Mouse (Mus musculus) right cerebral cortex, postnatal 25 days (tissue): Measurements from ENCODE around the gene Recql.

Source experiments
- DNase-seq: peaks from one replicate; pipeline ENCODE4 v3.0.0; 2022

The Recql gene

GRCm38 (mm10) chr6:142387011-142387754, at the start of gene Recql, which contains the start of gene Golt1b:
Gene Recql, minus strand, starts transcription at chr6:142387087.
Gene Golt1b, plus strand, starts transcription at chr6:142387221.
- peak; percentile 100 for DNase-seq

GRCm38 (mm10) chr6:142429072-142429471, 42.2 kb upstream of the Recql start:
- DNase-seq: no peak

GRCm38 (mm10) chr6:142424976-142425375, 38.1 kb upstream of the Recql start:
- DNase-seq: no peak

DNA sequence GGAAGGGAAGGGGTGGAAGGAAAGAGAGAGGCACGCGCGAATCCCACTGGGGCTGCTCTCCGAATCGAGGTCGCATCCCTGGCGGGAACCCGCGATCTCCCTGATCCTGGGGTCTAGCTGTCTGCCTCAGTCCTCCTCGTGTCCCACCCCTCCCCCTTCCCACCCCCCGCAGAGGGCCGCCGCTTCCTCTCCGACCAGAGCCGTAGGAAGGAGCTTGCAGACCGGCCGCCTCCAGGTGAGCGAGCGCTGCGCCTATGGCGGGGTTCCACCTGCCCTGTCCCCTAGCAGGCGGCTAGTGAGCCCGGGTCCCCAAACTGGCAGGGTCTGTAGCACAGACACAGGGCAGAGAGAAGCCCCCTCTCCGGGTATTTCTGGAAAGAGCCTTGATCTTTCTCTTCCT, 27.7 kb upstream of the Recql start:
- DNase-seq: no peak

DNA sequence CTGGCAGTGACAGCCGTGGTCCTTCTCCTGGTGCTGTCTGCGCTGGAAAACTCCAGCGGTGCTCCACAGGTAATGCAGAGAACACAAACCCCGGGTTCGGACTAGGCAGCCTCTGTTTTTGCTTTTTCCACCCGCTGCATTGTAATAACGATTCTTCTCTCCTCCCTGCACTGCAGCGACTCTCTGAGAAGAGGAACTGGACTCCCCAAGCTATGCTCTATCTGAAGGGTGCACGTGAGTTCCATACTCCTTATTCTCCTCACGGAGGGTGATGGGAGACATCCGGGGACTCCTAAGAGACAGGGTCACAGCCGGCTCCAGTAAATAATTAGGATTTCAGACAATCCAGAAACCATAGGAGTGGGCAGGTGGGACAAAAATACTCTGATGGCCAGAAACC, 27.0 kb upstream of the Recql start:
- DNase-seq: no peak

DNA sequence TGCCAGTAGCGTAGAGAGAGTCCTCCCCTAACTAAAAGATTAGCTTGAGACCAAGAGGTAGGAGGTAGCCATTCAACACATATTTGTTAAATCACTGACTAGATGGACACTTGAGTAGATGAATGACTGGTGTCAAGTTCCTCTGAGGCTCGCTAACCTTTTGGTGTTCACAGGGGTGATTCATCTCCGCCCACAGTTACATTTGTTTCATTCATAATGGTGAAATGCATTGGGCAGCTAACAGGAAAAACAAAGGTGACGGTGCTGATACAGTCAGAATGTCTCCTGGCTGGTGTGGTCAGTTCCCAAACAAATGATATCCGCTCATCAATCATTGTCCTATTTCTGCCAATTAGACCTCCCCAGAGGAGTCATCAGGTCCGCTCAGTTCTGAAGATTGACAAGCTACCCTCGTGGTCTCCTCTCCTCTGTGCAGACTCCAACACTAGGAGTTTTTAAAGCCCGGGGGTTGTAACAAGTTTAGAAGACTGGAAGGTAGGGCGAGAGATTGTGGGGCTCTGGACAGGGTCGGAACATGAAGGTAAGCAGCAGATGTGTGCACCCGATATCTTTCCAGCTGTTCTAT, 26.1 kb upstream of the Recql start, which contains the start of gene Spx:
Gene Spx (plus strand): TSS at position 536 of the 586 bp plus-strand sequence.
- no peak for DNase-seq

DNA sequence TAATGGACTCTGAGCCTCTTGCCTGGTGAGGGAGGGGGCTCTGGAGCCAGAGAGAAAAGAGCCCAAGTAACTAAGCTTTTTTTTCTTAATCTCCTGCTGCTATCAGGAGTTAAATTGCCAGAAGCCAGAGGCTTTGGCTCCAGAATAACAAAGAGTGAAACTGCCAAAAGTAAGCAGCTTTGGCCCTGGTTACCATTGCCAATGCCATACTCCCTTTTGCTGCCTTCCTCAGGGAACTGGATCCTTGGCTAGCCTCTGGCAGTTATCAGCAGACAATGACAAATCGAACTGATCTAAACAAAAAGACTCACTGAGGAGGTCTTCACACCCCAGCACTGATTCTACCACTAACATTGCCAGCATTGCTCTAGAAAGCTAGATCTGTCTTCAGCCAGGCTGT, 24.3 kb upstream of the Recql start:
- DNase-seq: no peak

DNA sequence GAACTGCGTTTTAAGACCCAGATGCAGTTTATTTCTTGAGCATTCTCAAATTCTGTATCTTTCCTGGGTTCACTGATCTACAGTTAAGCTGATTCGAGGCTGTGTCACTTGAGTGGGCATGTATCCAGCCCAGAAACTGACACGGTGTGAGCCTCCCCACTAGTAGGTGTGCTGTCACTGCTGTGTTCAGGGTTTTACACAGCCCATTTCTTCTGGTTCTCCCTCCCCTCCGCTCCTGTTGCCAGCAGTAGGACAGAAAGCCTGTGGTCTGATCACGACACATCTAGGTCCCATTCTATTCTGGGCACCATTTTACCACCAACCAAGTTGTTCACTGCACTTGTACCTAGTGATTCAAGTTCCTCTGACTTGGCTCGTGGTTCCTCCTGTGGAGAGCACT, 8.9 kb upstream of the Recql start:
- DNase-seq: no peak

DNA sequence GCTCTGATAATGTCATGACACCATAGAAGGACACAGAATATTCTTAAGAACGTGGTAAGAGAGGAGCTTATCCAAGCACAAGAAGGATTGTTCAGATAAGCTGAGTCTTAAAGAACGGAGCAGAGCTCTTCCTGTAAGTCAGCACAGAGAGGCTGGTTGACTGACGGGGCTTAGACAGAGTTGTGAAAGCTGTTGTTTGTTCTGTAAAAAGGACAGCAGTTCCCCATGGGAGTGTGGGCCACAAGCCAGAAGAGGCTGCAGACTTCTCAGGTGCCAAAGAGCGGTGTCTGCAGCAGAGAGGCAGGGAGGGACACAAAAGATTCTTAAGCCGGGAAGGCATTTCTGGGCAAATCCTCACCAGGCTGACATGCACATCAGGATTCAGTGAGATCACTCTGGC, 7.8 kb upstream of the Recql start:
- DNase-seq: peak; percentile 16

DNA sequence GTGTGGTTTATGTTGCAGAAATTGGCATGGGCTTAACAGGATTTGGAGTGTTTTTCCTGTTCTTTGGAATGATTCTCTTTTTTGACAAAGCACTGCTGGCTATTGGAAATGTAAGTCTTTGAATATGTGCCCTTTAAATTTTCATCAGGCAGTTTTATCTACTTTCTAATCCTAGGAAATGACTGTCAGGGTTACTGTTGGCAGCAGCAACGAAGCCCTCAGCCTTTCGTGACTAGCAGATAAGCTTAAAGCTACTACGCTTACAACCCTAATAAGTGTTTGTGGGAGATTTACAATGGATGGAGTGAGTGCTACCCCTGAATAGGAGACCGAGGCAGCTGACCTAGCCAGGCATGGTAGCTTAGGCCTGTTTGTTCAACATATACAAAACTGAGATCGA, 5.4 kb upstream of the Recql start:
- no peak for DNase-seq

GRCm38 (mm10) chr6:142389101-142389500, 2.2 kb upstream of the Recql start:
- DNase-seq: no peak

GRCm38 (mm10) chr6:142387755-142388271, 926 bp upstream of the Recql start:
- DNase-seq: no peak

DNA sequence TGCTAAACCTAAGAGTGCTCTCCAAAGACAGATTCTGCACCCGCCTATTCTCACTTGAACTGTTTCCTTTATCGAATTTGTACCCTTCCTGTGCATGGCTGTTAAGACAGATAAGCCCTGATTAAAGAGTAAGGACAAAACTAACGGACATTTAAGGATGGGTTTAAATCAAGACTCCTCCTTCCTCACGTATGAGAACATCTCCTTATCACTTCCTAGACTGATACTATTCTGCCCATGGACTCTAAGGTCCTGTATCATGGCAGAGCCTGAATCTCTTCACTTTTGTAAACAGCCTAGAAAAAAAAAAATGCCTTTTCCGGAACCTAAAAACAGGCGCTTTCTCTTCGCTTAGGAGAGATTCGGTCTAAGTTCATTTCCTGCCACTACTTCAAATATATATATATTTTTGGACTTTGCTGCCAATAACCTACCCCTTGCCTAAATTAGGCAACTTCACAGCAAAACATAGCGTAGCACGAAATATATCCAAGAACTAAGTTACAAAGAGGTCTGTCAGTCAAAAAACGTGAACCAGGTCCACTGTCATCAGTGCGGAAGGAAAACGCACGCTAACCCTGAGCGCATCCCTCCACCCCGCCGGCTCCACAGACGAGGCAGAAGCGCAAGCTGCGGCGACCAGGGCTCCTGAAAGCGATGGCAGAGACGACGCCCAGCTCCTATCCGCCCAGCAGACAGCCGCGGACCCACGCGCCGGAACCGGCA, 439 bp downstream of the Recql start:
- DNase-seq: no peak

DNA sequence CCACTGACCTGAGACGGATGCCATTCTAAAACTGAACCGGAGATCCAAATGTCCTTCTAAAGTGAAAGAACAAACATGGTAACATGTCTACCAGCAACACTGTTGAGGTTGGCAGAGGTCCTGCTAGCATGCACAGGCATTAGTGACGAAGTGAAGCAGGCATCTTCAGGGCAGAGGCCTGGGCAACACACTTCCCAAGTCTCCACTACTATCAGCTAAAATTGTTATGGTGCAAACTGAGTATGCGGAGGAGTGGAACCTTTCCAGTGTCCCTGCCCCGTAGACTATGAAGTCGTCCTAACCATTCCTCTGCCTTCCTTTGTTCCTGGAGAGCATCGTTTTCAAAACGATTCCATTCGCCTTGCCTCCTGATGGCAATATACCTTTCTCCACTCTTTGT, 2.4 kb downstream of the Recql start:
- no peak for DNase-seq

GRCm38 (mm10) chr6:142381615-142382014, 5.3 kb downstream of the Recql start:
- no peak for DNase-seq

GRCm38 (mm10) chr6:142379961-142380360, 6.9 kb downstream of the Recql start:
- no peak for DNase-seq

- DNase-seq: no peak
These were observed 8.1 kb downstream of the Recql start for GRCm38 (mm10) chr6:142378576-142379330.

- no peak for DNase-seq
These were observed 9.8 kb downstream of the Recql start for GRCm38 (mm10) chr6:142377081-142377480.

DNA sequence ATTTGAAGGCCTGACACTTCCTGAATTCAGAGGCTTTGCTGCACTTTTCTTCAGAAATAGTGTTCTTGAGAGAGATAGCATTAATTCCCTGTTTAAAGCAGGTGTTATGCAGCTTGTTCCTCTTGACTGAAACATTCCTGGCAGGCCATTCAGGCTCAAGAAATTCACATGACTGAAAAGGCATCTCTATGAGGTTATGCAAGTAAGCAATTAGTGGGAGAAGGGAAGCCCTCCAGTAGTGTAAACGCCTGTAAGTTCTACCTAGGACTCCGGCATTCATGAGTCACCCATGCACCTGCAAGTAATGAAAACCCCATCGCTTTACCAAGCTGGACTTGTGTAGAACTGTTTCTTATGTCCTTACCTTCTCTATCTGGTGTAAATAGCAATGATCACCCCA, 17.3 kb downstream of the Recql start:
- DNase-seq: no peak

DNA sequence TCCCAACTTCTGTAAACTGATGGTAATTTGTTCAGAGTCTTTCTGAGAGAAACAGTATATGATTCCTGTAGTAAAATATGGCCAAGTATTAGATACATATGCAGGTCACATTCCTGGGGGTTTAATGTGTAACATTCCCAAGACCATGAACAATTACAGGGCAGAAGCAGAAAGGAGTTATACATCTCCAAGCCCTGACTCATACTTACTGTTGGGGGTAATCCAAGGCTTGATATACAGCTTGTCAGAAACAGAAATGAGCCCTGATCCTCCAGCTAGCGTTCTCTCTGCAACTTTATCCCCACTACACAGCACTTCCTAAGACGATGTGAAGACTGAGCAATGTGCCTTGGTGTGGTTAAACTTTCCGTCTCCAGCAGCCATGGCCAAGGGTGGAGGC, 19.3 kb downstream of the Recql start:
- DNase-seq: no peak

DNA sequence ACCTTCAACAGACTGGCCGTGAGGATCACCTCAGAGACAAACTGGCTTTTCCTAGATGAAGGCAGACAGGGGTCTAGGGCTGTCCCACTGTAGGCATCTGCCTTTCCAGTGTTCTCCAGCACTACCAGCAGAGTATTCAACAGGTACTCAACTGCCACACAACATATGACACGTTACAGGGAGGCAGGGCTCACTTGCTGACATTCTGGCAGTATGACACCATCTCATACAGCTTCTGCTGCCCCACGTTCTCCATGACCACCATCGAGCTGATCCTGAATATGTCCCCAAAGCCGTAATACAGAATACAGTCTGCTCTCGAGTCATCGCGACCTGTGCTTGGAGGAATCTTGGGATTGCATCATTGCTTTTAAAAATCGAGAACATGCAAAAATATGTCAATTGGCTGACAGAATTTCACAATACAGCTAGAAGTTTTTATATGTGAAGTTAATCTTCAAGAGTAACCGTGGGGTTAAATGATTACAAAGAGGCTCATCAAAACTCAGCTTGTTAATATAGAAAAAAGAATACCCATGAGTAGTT, 20.3 kb downstream of the Recql start:
- DNase-seq: no peak

DNA sequence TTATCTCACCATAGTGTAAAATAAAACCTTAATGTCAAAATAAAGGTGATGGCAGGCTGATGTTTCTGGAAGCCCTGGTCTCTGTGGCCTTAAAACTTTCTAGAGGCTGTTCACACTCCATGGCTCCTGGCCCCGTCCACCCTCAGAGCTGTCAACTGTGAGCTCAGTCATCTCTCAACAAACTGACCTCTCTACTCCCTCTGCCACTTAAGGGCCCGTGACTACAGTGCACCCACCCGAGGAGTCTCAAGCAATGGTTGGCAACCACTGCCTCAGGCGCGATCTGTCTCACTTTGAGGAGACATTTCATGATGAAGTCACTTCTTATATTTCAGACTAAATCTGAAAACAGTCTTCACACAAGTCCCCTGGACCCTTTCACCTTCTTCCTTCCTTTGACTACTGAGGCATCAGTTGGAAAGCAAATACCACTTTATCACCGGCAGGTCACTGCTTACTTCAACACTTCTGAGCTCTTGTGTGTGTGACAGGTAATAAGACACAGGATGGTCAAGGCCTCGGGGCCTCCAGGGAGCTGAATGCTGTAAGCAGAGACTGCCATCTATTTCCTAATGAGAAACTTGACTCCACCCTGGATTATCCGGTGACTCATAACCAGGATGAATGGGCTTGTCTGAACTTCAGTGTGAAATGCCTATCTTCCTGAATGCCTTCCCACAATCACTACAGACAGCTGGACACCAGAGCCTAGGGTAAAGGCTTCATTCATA, 21.0 kb downstream of the Recql start:
- DNase-seq: no peak
